Mouse (Mus musculus): ENCODE data around the gene Dapk1. TPM values are rescaled to one million over a fixed set of nuclear protein-coding genes. Genes with fewer than 3 reads are reported as not detected.
A peak's percentile ranks its signal among the peaks of the same experiment; 100 is the strongest.

Dapk1 gene
- total RNA-seq, 1 experiment from 2014 or later: 0.81 TPM

- ATAC-seq (ENCODE audit: extremely low read depth, insufficient number of reproducible peaks, low FRiP score, poor library complexity, severe bottlenecking): no peak
Measured at GRCm38 (mm10) chr13:60655246-60655645, 53.5 kb downstream of the Dapk1 start.

GRCm38 (mm10) chr13:60659600-60659999 lies 57.9 kb downstream of the Dapk1 start:
- ATAC-seq (ENCODE audit: extremely low read depth, insufficient number of reproducible peaks, low FRiP score, poor library complexity, severe bottlenecking): no peak

- ATAC-seq (ENCODE audit: extremely low read depth, insufficient number of reproducible peaks, low FRiP score, poor library complexity, severe bottlenecking): no peak
Measured at GRCm38 (mm10) chr13:60660056-60660455, 58.3 kb downstream of the Dapk1 start.

- no peak for ATAC-seq (ENCODE audit: extremely low read depth, insufficient number of reproducible peaks, low FRiP score, poor library complexity, severe bottlenecking)
Measured at GRCm38 (mm10) chr13:60660711-60661261, 59.0 kb downstream of the Dapk1 start.

- no peak for ATAC-seq (ENCODE audit: extremely low read depth, insufficient number of reproducible peaks, low FRiP score, poor library complexity, severe bottlenecking)
Measured at GRCm38 (mm10) chr13:60662493-60663177, 60.9 kb downstream of the Dapk1 start.

GRCm38 (mm10) chr13:60664058-60664457 lies 62.3 kb downstream of the Dapk1 start:
- no peak for ATAC-seq (ENCODE audit: extremely low read depth, insufficient number of reproducible peaks, low FRiP score, poor library complexity, severe bottlenecking)

- no peak for ATAC-seq (ENCODE audit: extremely low read depth, insufficient number of reproducible peaks, low FRiP score, poor library complexity, severe bottlenecking)
Measured at GRCm38 (mm10) chr13:60664816-60665215, 63.1 kb downstream of the Dapk1 start.

GRCm38 (mm10) chr13:60665402-60665801 lies 63.7 kb downstream of the Dapk1 start:
- ATAC-seq (ENCODE audit: extremely low read depth, insufficient number of reproducible peaks, low FRiP score, poor library complexity, severe bottlenecking): no peak

- no peak for ATAC-seq (ENCODE audit: extremely low read depth, insufficient number of reproducible peaks, low FRiP score, poor library complexity, severe bottlenecking)
Measured at GRCm38 (mm10) chr13:60668036-60668435, 66.3 kb downstream of the Dapk1 start.

- peak; percentile 32; the same call in 1 of the 2 replicates for ATAC-seq (ENCODE audit: extremely low read depth, insufficient number of reproducible peaks, low FRiP score, poor library complexity, severe bottlenecking)
Measured at GRCm38 (mm10) chr13:60670605-60671004, 68.9 kb downstream of the Dapk1 start.

GRCm38 (mm10) chr13:60671235-60671634 lies 69.5 kb downstream of the Dapk1 start:
- ATAC-seq (ENCODE audit: extremely low read depth, insufficient number of reproducible peaks, low FRiP score, poor library complexity, severe bottlenecking): no peak

GRCm38 (mm10) chr13:60672287-60672686 lies 70.5 kb downstream of the Dapk1 start:
- no peak for ATAC-seq (ENCODE audit: extremely low read depth, insufficient number of reproducible peaks, low FRiP score, poor library complexity, severe bottlenecking)

- peak; percentile 32; the same call in 1 of the 2 replicates for ATAC-seq (ENCODE audit: extremely low read depth, insufficient number of reproducible peaks, low FRiP score, poor library complexity, severe bottlenecking)
Measured at GRCm38 (mm10) chr13:60672882-60673675, 71.3 kb downstream of the Dapk1 start.

GRCm38 (mm10) chr13:60674301-60674700 lies 72.6 kb downstream of the Dapk1 start:
- no peak for ATAC-seq (ENCODE audit: extremely low read depth, insufficient number of reproducible peaks, low FRiP score, poor library complexity, severe bottlenecking)

- no peak for ATAC-seq (ENCODE audit: extremely low read depth, insufficient number of reproducible peaks, low FRiP score, poor library complexity, severe bottlenecking)
Measured at GRCm38 (mm10) chr13:60674911-60675310, 73.2 kb downstream of the Dapk1 start.

GRCm38 (mm10) chr13:60675416-60675815 lies 73.7 kb downstream of the Dapk1 start:
- ATAC-seq (ENCODE audit: extremely low read depth, insufficient number of reproducible peaks, low FRiP score, poor library complexity, severe bottlenecking): no peak

GRCm38 (mm10) chr13:60678912-60679311 lies 77.2 kb downstream of the Dapk1 start:
- ATAC-seq (ENCODE audit: extremely low read depth, insufficient number of reproducible peaks, low FRiP score, poor library complexity, severe bottlenecking): no peak

GRCm38 (mm10) chr13:60682714-60683695 lies 81.3 kb downstream of the Dapk1 start:
- no peak for ATAC-seq (ENCODE audit: extremely low read depth, insufficient number of reproducible peaks, low FRiP score, poor library complexity, severe bottlenecking)
